Mouse (Mus musculus): ENCODE measurements around the gene Otog. TPM values are rescaled to one million over a fixed set of nuclear protein-coding genes. Genes with fewer than 3 reads are reported as not detected.

Otog gene
- polyA plus RNA-seq, 1 experiment from 2014 or later = not detected

GRCm38 (mm10) chr7:46316948-46317347 lies 76.2 kb downstream of the Otog start:
- no peaks in the 10 kb centered on the region for H3K27me3 ChIP-seq (replicated peaks; ENCODE audit: insufficient read depth, low read length)
- WGBS = 10% methylated on average over 7 of the region's 7 CpGs
- no peak overlapping the region for H3K4me3 ChIP-seq (ENCODE audit: low read depth, low read length)
- no peak overlapping the region for H3K4me2 ChIP-seq (replicated peaks; ENCODE audit: low read depth, low read length)
- TF ChIP-seq EP300 (IDR thresholded peaks at IDR 0.05) (no peak), CTCF (IDR thresholded peaks at IDR 0.05) (no peak)
- no peak overlapping the region for H3K27ac ChIP-seq (ENCODE audit: low read length)
- no peaks in the 10 kb centered on the region for H3K36me3 ChIP-seq (ENCODE audit: insufficient read depth, low read length)
- no peak overlapping the region for H3K9ac ChIP-seq (replicated peaks; ENCODE audit: low read depth)
- no peaks in the 10 kb centered on the region for H3K9me3 ChIP-seq (ENCODE audit: low read length)
- H3K4me1 ChIP-seq (ENCODE audit: insufficient read depth, low read depth, low read length) = no peaks in the 10 kb centered on the region
- ATAC-seq = no peak
- no peak for DNase-seq (ENCODE audit: low spot score)

- Histone ChIP-seq H3K36me3 (ENCODE audit: insufficient read depth, low read length) (no peaks in the 10 kb centered on the region), H3K27ac (ENCODE audit: low read length) (no peak overlapping the region), H3K27me3 (replicated peaks; ENCODE audit: insufficient read depth, low read length) (no peaks in the 10 kb centered on the region), H3K9ac (replicated peaks; ENCODE audit: low read depth) (no peak overlapping the region), H3K9me3 (ENCODE audit: low read length) (no peaks in the 10 kb centered on the region), H3K4me2 (replicated peaks; ENCODE audit: low read depth, low read length) (no peak overlapping the region), H3K4me1 (ENCODE audit: insufficient read depth, low read depth, low read length) (no peaks in the 10 kb centered on the region), H3K4me3 (ENCODE audit: low read depth, low read length) (no peak overlapping the region)
- TF ChIP-seq EP300 (IDR thresholded peaks at IDR 0.05) = no peak
- no peak for TF ChIP-seq CTCF (IDR thresholded peaks at IDR 0.05)
- DNase-seq (ENCODE audit: low spot score) (no peak), ATAC-seq (no peak)
- 62% methylated on average over 3 of the region's 3 CpGs for WGBS
Observed at GRCm38 (mm10) chr7:46321242-46321641, 80.5 kb downstream of the Otog start.

DNA sequence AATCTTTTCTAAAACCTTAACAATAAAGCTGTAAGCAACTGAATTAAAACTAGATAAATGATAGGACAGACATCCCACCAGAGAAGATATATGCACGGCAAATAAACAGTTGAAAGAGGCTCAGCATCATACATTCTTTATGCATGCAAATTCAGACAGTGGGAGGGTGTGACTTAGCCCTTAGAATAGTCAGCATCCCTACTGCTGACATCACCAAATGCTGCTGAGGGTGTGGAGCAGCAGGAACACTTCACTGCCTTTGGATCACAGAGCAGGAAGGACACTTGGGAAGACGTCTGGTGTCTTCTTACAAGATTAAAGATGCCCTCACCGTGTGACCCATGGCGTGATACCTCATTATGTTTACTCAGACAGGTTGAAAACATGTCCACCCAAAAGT lies 87.1 kb downstream of the Otog start:
- WGBS = 43% methylated on average over 4 of the region's 4 CpGs
- ATAC-seq = no peak
- no peaks in the 10 kb centered on the region for H3K36me3 ChIP-seq (ENCODE audit: insufficient read depth, low read length)

DNA sequence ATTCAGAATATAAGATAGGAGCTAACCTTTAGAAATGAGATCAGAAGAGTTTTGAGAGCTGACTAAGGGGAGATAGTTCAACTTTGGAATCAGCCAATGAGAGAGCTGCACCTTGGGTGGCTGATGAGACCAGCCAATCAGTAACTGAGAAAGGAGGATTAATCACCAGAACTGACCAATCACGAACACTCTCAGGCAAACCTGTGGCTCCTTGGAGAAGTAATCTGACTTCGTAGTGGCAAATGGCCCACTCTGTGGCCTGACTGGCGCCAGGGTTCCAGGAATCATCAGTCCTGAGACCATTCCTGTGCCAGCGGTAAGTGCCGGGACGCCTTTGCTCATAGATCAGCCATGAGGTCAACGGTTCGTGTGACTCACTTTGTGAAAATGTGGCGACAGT lies 96.6 kb downstream of the Otog start:
- H3K36me3 ChIP-seq (ENCODE audit: insufficient read depth, low read length) = no peaks in the 10 kb centered on the region
- TF ChIP-seq CTCF (IDR thresholded peaks at IDR 0.05) (no peak), EP300 (IDR thresholded peaks at IDR 0.05) (no peak)
- no peak overlapping the region for H3K4me2 ChIP-seq (replicated peaks; ENCODE audit: low read depth, low read length)
- no peak for DNase-seq (ENCODE audit: low spot score)
- no peak overlapping the region for H3K9ac ChIP-seq (replicated peaks; ENCODE audit: low read depth)
- WGBS = 87% methylated on average over 9 of the region's 9 CpGs
- no peaks in the 10 kb centered on the region for H3K9me3 ChIP-seq (ENCODE audit: low read length)
- H3K27me3 ChIP-seq (replicated peaks; ENCODE audit: insufficient read depth, low read length) = no peaks in the 10 kb centered on the region
- no peak for ATAC-seq
- no peak overlapping the region for H3K4me3 ChIP-seq (ENCODE audit: low read depth, low read length)
- no peak overlapping the region for H3K27ac ChIP-seq (ENCODE audit: low read length)
- no peaks in the 10 kb centered on the region for H3K4me1 ChIP-seq (ENCODE audit: insufficient read depth, low read depth, low read length)

More for the DNA sequence above, 87.1 kb downstream of the Otog start:
- Histone ChIP-seq H3K4me2 (replicated peaks; ENCODE audit: low read depth, low read length) (no peak overlapping the region), H3K27ac (ENCODE audit: low read length) (no peak overlapping the region), H3K27me3 (replicated peaks; ENCODE audit: insufficient read depth, low read length) (no peaks in the 10 kb centered on the region), H3K4me3 (ENCODE audit: low read depth, low read length) (no peak overlapping the region), H3K4me1 (ENCODE audit: insufficient read depth, low read depth, low read length) (no peaks in the 10 kb centered on the region), H3K9me3 (ENCODE audit: low read length) (no peaks in the 10 kb centered on the region), H3K9ac (replicated peaks; ENCODE audit: low read depth) (no peak overlapping the region)
- DNase-seq (ENCODE audit: low spot score) = no peak
- no peak for TF ChIP-seq CTCF (IDR thresholded peaks at IDR 0.05)
- TF ChIP-seq EP300 (IDR thresholded peaks at IDR 0.05) = no peak

- Histone ChIP-seq H3K27ac (ENCODE audit: low read length) (no peak overlapping the region), H3K4me3 (ENCODE audit: low read depth, low read length) (no peak overlapping the region), H3K9me3 (ENCODE audit: low read length) (no peaks in the 10 kb centered on the region), H3K27me3 (replicated peaks; ENCODE audit: insufficient read depth, low read length) (no peaks in the 10 kb centered on the region), H3K4me1 (ENCODE audit: insufficient read depth, low read depth, low read length) (no peaks in the 10 kb centered on the region), H3K4me2 (replicated peaks; ENCODE audit: low read depth, low read length) (no peak overlapping the region), H3K9ac (replicated peaks; ENCODE audit: low read depth) (no peak overlapping the region), H3K36me3 (ENCODE audit: insufficient read depth, low read length) (no peaks in the 10 kb centered on the region)
- no peak for ATAC-seq
- DNase-seq (ENCODE audit: low spot score) = no peak
- no peak for TF ChIP-seq CTCF (IDR thresholded peaks at IDR 0.05)
- TF ChIP-seq EP300 (IDR thresholded peaks at IDR 0.05) = no peak
- 38% methylated on average over 3 of the region's 3 CpGs for WGBS
Observed at GRCm38 (mm10) chr7:46339818-46340217, 99.0 kb downstream of the Otog start.

- WGBS = 71% methylated on average over 5 of the region's 5 CpGs
- Histone ChIP-seq H3K4me1 (ENCODE audit: insufficient read depth, low read depth, low read length) (no peaks in the 10 kb centered on the region), H3K9ac (replicated peaks; ENCODE audit: low read depth) (no peak overlapping the region), H3K4me3 (ENCODE audit: low read depth, low read length) (no peak overlapping the region), H3K27me3 (replicated peaks; ENCODE audit: insufficient read depth, low read length) (no peaks in the 10 kb centered on the region), H3K36me3 (ENCODE audit: insufficient read depth, low read length) (no peaks in the 10 kb centered on the region), H3K4me2 (replicated peaks; ENCODE audit: low read depth, low read length) (no peak overlapping the region), H3K9me3 (ENCODE audit: low read length) (no peaks in the 10 kb centered on the region), H3K27ac (ENCODE audit: low read length) (no peak overlapping the region)
- TF ChIP-seq CTCF (IDR thresholded peaks at IDR 0.05) (no peak), EP300 (IDR thresholded peaks at IDR 0.05) (no peak)
- DNase-seq (ENCODE audit: low spot score) (no peak), ATAC-seq (no peak)
Observed at GRCm38 (mm10) chr7:46340295-46340694, 99.5 kb downstream of the Otog start.

DNA sequence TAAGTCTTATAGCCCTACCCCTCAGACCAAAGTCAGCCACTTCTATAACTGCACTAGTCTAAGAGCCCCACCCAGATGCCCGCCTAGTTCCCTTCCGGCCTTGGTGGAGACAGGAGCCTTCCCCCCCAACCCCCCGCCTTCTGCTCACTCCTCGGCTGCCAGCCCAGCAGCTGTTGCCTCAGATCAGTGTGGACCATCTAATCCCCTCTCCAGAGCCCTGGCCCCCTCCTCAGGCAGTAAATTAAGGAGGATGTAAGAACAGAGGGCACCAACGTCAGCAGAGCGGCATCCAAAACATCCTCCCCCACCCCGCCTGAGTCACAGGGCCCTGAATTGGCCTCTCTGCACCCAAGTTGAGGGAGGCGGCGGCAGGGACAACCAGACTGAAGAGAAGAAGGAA lies 100.7 kb downstream of the Otog start:
- Histone ChIP-seq H3K9me3 (ENCODE audit: low read length) (no peaks in the 10 kb centered on the region), H3K4me3 (ENCODE audit: low read depth, low read length) (no peak overlapping the region), H3K4me1 (ENCODE audit: insufficient read depth, low read depth, low read length) (no peaks in the 10 kb centered on the region), H3K36me3 (ENCODE audit: insufficient read depth, low read length) (no peaks in the 10 kb centered on the region), H3K9ac (replicated peaks; ENCODE audit: low read depth) (no peak overlapping the region), H3K4me2 (replicated peaks; ENCODE audit: low read depth, low read length) (no peak overlapping the region), H3K27ac (ENCODE audit: low read length) (no peak overlapping the region), H3K27me3 (replicated peaks; ENCODE audit: insufficient read depth, low read length) (no peaks in the 10 kb centered on the region)
- no peak for TF ChIP-seq CTCF (IDR thresholded peaks at IDR 0.05)
- no peak for TF ChIP-seq EP300 (IDR thresholded peaks at IDR 0.05)
- ATAC-seq = no peak
- 83% methylated on average over 9 of the region's 9 CpGs for WGBS
- DNase-seq (ENCODE audit: low spot score) = no peak
